ENCODE assay signal across 26 mouse cellular contexts in the genomic region with DNA sequence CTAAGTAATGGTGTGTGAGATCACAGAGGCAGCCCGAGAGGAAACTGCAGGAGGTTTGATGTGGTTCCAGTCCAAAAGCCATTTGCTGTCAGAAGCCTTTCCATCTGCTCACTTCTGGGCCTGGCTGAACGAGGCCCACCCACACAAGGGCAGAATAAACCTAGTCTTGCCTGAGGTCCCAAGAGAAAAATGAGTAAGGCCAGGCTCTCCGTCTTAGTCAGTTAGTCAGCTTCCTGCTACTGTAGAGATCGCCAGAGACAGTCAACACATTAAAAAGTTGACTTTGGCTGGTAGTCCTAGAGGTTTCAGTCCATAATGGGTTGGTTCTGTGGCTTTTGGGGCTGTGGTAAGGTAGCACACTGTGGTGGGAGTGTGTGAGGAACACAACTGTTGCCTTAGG. TPM values are rescaled to one million over a fixed set of nuclear protein-coding genes. Genes with fewer than 3 reads are reported as not detected.
A peak's percentile ranks its signal among the peaks of the same experiment; 100 is the strongest.
DNase-seq lines count a peak whose midpoint lies in the region; ATAC-seq and TF ChIP-seq lines count a peak whose summit lies in the region.
"Had no signal": no experiment of that assay in that cellular context is flagged by ENCODE, and none has a peak within 500 bp of the region (broad histone marks: within the 10 kb centered on the region; RNA-seq: fewer than 3 reads in every experiment).

No protein-coding gene starts in this region.

- TF ChIP-seq EP300 in CH12.LX (IDR thresholded peaks at IDR 0.05; ENCODE audit: low read length), result peak; percentile 91

- TF ChIP-seq CTCF in gastrocnemius, adult 2 months (IDR thresholded peaks at IDR 0.05), result no peak
- TF ChIP-seq CTCF in CH12.LX (conservative IDR thresholded peaks at IDR 0.05 in 1 of 2, IDR thresholded peaks at IDR 0.05 in 1 of 2; ENCODE audit: low read depth in 2 of 2, low read length in 2 of 2), result no peak

- no peaks in the 10 kb centered on the region for H3K27me3 ChIP-seq in CH12.LX (replicated peaks)
- H3K27me3 ChIP-seq in liver, embryonic 11.5 days (replicated peaks; ENCODE audit: control insufficient read depth, insufficient read depth, low read length), result no peaks in the 10 kb centered on the region
- H3K27me3 ChIP-seq: heart, embryonic 12.5 days; liver, embryonic 13.5 days; lung, embryonic 15.5 days; neural tube, embryonic 12.5 days had no signal

- no peak for TF ChIP-seq POLR2A in CH12.LX (IDR thresholded peaks at IDR 0.05; ENCODE audit: low read depth, low read length)

- no peak overlapping the region; the same call in 1 of the 2 replicates for H3K4me2 ChIP-seq in CH12.LX (ENCODE audit: insufficient read depth, low read depth, poor library complexity, severe bottlenecking)
- H3K4me2 ChIP-seq in liver, embryonic 11.5 days, result no peak overlapping the region
- H3K4me2 ChIP-seq: heart, embryonic 12.5 days; liver, embryonic 13.5 days; lung, embryonic 15.5 days; midbrain, embryonic 11.5 days; neural tube, embryonic 12.5 days had no signal

- H3K36me3 ChIP-seq in CH12.LX (replicated peaks in 1 of 2; ENCODE audit: control insufficient read depth in 1 of 2, insufficient read depth in 1 of 2, low read length in 1 of 2), result no peaks in the 10 kb centered on the region
- H3K36me3 ChIP-seq in liver, embryonic 11.5 days (ENCODE audit: control insufficient read depth, insufficient read depth, low read length), result no peaks in the 10 kb centered on the region
- H3K36me3 ChIP-seq: embryonic facial prominence, embryonic 10.5 days; heart, embryonic 12.5 days; liver, embryonic 13.5 days; lung, embryonic 15.5 days; neural tube, embryonic 12.5 days had no signal

- TF ChIP-seq RAD21 in CH12.LX (IDR thresholded peaks at IDR 0.05; ENCODE audit: low read depth, low read length), result no peak; the same call in 1 of the 2 replicates

- H3K4me1 ChIP-seq in CH12.LX (ENCODE audit: control insufficient read depth in 1 of 2, insufficient read depth in 2 of 2), result peaks cover 9 to 26% of the 10 kb centered on the region in 2 experiments
- H3K4me1 ChIP-seq in liver, embryonic 11.5 days (replicated peaks; ENCODE audit: control insufficient read depth, insufficient read depth, low read length), result no peaks in the 10 kb centered on the region
- H3K4me1 ChIP-seq: embryonic facial prominence, embryonic 10.5 days; liver, embryonic 13.5 days; neural tube, embryonic 12.5 days had no signal

- no peaks in the 10 kb centered on the region for H3K79me2 ChIP-seq in CH12.LX (replicated peaks; ENCODE audit: control insufficient read depth, extremely low read depth, insufficient read depth, poor library complexity, severe bottlenecking)

- 0 out of 2 replicates have a peak overlapping the region, but pooled peaks have one; percentile 20 for H3K27ac ChIP-seq in gastrocnemius, adult 2 months
- H3K27ac ChIP-seq in CH12.LX (ENCODE audit: insufficient read depth, low read depth), result no peak overlapping the region
- H3K27ac ChIP-seq in liver, embryonic 11.5 days (ENCODE audit: low read depth, low read length), result no peak overlapping the region
- H3K27ac ChIP-seq: embryonic facial prominence, embryonic 10.5 days; liver, embryonic 13.5 days; lung, embryonic 15.5 days; neural tube, embryonic 12.5 days had no signal

- intact Hi-C loops in gastrocnemius, adult 2 months (cut with DNase I), result no loop called here

- dilution Hi-C loops in CH12.LX (cut with MboI; ENCODE audit: extremely low pct_ligation_motif_present, extremely low pct_unique_long_range_greater_than_20kb, low sequenced_read_pairs), result no loop called here

- WGBS in liver, embryonic 11.5 days, result 69% methylated on average over 4 of the region's 4 CpGs

- in situ Hi-C loops in CH12.LX (cut with MboI; ENCODE audit: low pct_ligation_motif_present, low pct_unique_long_range_greater_than_20kb, low sequenced_read_pairs), result no loop called here

- no peak for DNase-seq in gastrocnemius, adult 2 months
- no peak for DNase-seq in gastrocnemius, postnatal 10 days
- DNase-seq in 3134 (ENCODE audit: extremely low read depth, insufficient read length, low spot score), result peak; percentile 20
- peak; percentile 84 for DNase-seq in CH12.LX (ENCODE audit: extremely low read depth)
- DNase-seq in urinary bladder, adult 2 months (ENCODE audit: low spot score), result no peak
- DNase-seq in layer of hippocampus, postnatal 36 days, result no peak
- no peak for DNase-seq in liver, embryonic 11.5 days (ENCODE audit: low spot score)
- DNase-seq: adrenal gland, postnatal 25 days; cerebellum, adult 11-12 months; gastrocnemius, postnatal 36 days; heart, postnatal 14 days; kidney, adult 11 months; kidney, postnatal 14 days; liver, embryonic 13.5 days; lung, postnatal 4 days; thymus, postnatal 14 days had no signal

- H3K9ac ChIP-seq in CH12.LX (ENCODE audit: insufficient read depth, low read depth), result no peak overlapping the region
- H3K9ac ChIP-seq in liver, embryonic 11.5 days (ENCODE audit: low read depth, low read length), result no peak overlapping the region
- H3K9ac ChIP-seq: heart, embryonic 12.5 days; liver, embryonic 13.5 days; lung, embryonic 15.5 days; neural tube, embryonic 12.5 days had no signal

- peak; percentile 70 for ATAC-seq in inflammation-experienced regulatory T-cells, adult 6 months
- ATAC-seq in liver, embryonic 11.5 days (replicated peaks; ENCODE audit: low FRiP score), result no peak
- ATAC-seq: forebrain, embryonic 14.5 days; hindbrain, embryonic 16.5 days had no signal

- H3K9me3 ChIP-seq in CH12.LX (replicated peaks; ENCODE audit: low read length), result no peaks in the 10 kb centered on the region
- H3K9me3 ChIP-seq in liver, embryonic 11.5 days (ENCODE audit: control insufficient read depth, low read length), result no peaks in the 10 kb centered on the region
- H3K9me3 ChIP-seq: embryonic facial prominence, embryonic 10.5 days; heart, embryonic 12.5 days; lung, embryonic 15.5 days; neural tube, embryonic 12.5 days had no signal

- no peak overlapping the region for H3K4me3 ChIP-seq in gastrocnemius, adult 2 months
- no peak overlapping the region for H3K4me3 ChIP-seq in CH12.LX (replicated peaks in 1 of 3; ENCODE audit: low read depth in 2 of 3, low read length in 2 of 3, poor library complexity in 1 of 3)
- no peak overlapping the region for H3K4me3 ChIP-seq in liver, embryonic 11.5 days (ENCODE audit: low read depth, low read length)
- H3K4me3 ChIP-seq: embryonic facial prominence, embryonic 10.5 days; heart, embryonic 12.5 days; liver, embryonic 13.5 days; lung, embryonic 15.5 days; neural tube, embryonic 12.5 days had no signal

RNA-seq across cellular contexts. Expression of gene Fgf2, which starts 22.3 kb away (rescaled TPM):
- total RNA-seq in gastrocnemius, adult 2 months (2021), result 10 to 100 TPM in 1 of 2 experiments, 1 to 10 TPM in 1; 5.4 to 12.1 TPM
- 10 to 100 TPM; 15.9 to 17.5 TPM for total RNA-seq in gastrocnemius, postnatal 10 days (2021)
- total RNA-seq in CH12.LX (2012; rRNA removed) (0.25 and 0.38 TPM in 2 replicates), CH12.LX (2014; rRNA removed) (not detected in 2 replicates)
- 0.60 and 0.70 TPM in 2 replicates for polyA plus RNA-seq in CH12.LX (2012; ENCODE audit: insufficient read length, low read depth)
- polyA plus RNA-seq in inflammation-experienced regulatory T-cells, adult 6 months (2017; shearing (Covaris generic)), result 1 to 10 TPM; 1.5 to 2.6 (median 1.9) TPM
- polyA plus RNA-seq in urinary bladder, adult 2 months (2012; rRNA removed), result 6.1 and 7.0 TPM in 2 replicates
- total RNA-seq in layer of hippocampus, postnatal 36 days (2021), result 1 to 10 TPM; 7.3 to 8.5 TPM
- polyA plus RNA-seq in liver, embryonic 11.5 days (2014; fragmentation: Nextera tagmentation; extraction: Ambion mirVana), result 0.26 and 0.44 TPM in 2 replicates

RNA-seq across cellular contexts. Expression of gene Spata5, which starts 49.3 kb away (rescaled TPM):
- 10 to 100 TPM; 10.3 to 10.8 TPM for total RNA-seq in gastrocnemius, adult 2 months (2021)
- 10 to 100 TPM; 14.5 to 14.8 TPM for total RNA-seq in gastrocnemius, postnatal 10 days (2021)
- total RNA-seq in CH12.LX (2012; rRNA removed) (35.0 and 52.0 TPM in 2 replicates), CH12.LX (2014; rRNA removed) (49.7 and 66.1 TPM in 2 replicates)
- 43.8 and 52.9 TPM in 2 replicates for polyA plus RNA-seq in CH12.LX (2012; ENCODE audit: insufficient read length, low read depth)
- polyA plus RNA-seq in inflammation-experienced regulatory T-cells, adult 6 months (2017; shearing (Covaris generic)), result 10 to 100 TPM; 21.3 to 27.3 (median 26.5) TPM
- polyA plus RNA-seq in urinary bladder, adult 2 months (2012; rRNA removed), result 6.2 and 8.1 TPM in 2 replicates
- total RNA-seq in layer of hippocampus, postnatal 36 days (2021), result 10 to 100 TPM; 19.6 to 26.2 TPM
- 41.2 and 52.8 TPM in 2 replicates for polyA plus RNA-seq in liver, embryonic 11.5 days (2014; fragmentation: Nextera tagmentation; extraction: Ambion mirVana)

RNA-seq across cellular contexts. Expression of gene Nudt6, which starts 49.6 kb away (rescaled TPM):
- total RNA-seq in gastrocnemius, adult 2 months (2021), result 10 to 100 TPM; 28.1 to 28.2 TPM
- total RNA-seq in gastrocnemius, postnatal 10 days (2021), result 10 to 100 TPM; 24.8 to 25.5 TPM
- total RNA-seq in CH12.LX (2012; rRNA removed), result 7.7 and 9.4 TPM in 2 replicates
- total RNA-seq in CH12.LX (2014; rRNA removed), result 4.8 and 6.0 TPM in 2 replicates
- 9.0 and 9.6 TPM in 2 replicates for polyA plus RNA-seq in CH12.LX (2012; ENCODE audit: insufficient read length, low read depth)
- 10 to 100 TPM in 2 of 3 experiments, 1 to 10 TPM in 1; 9.8 to 19.2 (median 14.1) TPM for polyA plus RNA-seq in inflammation-experienced regulatory T-cells, adult 6 months (2017; shearing (Covaris generic))
- polyA plus RNA-seq in urinary bladder, adult 2 months (2012; rRNA removed), result 12.8 and 13.4 TPM in 2 replicates
- total RNA-seq in layer of hippocampus, postnatal 36 days (2021), result 1 to 10 TPM; 4.5 to 5.4 TPM
- 8.5 and 11.5 TPM in 2 replicates for polyA plus RNA-seq in liver, embryonic 11.5 days (2014; fragmentation: Nextera tagmentation; extraction: Ambion mirVana)

RNA-seq across cellular contexts. Expression of gene Cetn4, which starts 57.9 kb away (rescaled TPM):
- under 1 TPM in 1 of 2 experiments, not detected in 1; 0.36 TPM for total RNA-seq in gastrocnemius, adult 2 months (2021)
- total RNA-seq in gastrocnemius, postnatal 10 days (2021), result 1 to 10 TPM in 1 of 2 experiments, under 1 TPM in 1; 0.63 to 1.5 TPM
- 0.46 and 0.89 TPM in 2 replicates for total RNA-seq in CH12.LX (2012; rRNA removed)
- total RNA-seq in CH12.LX (2014; rRNA removed), result 2.2 and 2.9 TPM in 2 replicates
- 1.4 and 2.6 TPM in 2 replicates for polyA plus RNA-seq in CH12.LX (2012; ENCODE audit: insufficient read length, low read depth)
- 1 to 10 TPM in 2 of 3 experiments, not detected in 1; 1.1 to 1.5 TPM for polyA plus RNA-seq in inflammation-experienced regulatory T-cells, adult 6 months (2017; shearing (Covaris generic))
- 3.2 and 4.4 TPM in 2 replicates for polyA plus RNA-seq in urinary bladder, adult 2 months (2012; rRNA removed)
- total RNA-seq in layer of hippocampus, postnatal 36 days (2021), result 10 to 100 TPM in 1 of 2 experiments, 1 to 10 TPM in 1; 8.9 to 10.5 TPM
- 2.2 and 2.4 TPM in 2 replicates for polyA plus RNA-seq in liver, embryonic 11.5 days (2014; fragmentation: Nextera tagmentation; extraction: Ambion mirVana)
- total RNA-seq: monocyte, adult 5-6 weeks had no signal
- polyA plus RNA-seq: small intestine, adult 2 months had no signal

RNA-seq across cellular contexts. Expression of gene Bbs12, which starts 58.1 kb away (rescaled TPM):
- under 1 TPM; 0.18 to 0.47 TPM for total RNA-seq in gastrocnemius, adult 2 months (2021)
- total RNA-seq in gastrocnemius, postnatal 10 days (2021), result 1 to 10 TPM; 1.1 to 1.6 TPM
- total RNA-seq in CH12.LX (2012; rRNA removed) (3.2 and 4.1 TPM in 2 replicates), CH12.LX (2014; rRNA removed) (8.3 and 8.8 TPM in 2 replicates)
- 3.3 and 4.0 TPM in 2 replicates for polyA plus RNA-seq in CH12.LX (2012; ENCODE audit: insufficient read length, low read depth)
- 1 to 10 TPM; 4.4 to 7.7 (median 7.7) TPM for polyA plus RNA-seq in inflammation-experienced regulatory T-cells, adult 6 months (2017; shearing (Covaris generic))
- polyA plus RNA-seq in urinary bladder, adult 2 months (2012; rRNA removed), result 2.2 and 2.6 TPM in 2 replicates
- 1 to 10 TPM; 5.8 to 7.5 TPM for total RNA-seq in layer of hippocampus, postnatal 36 days (2021)
- polyA plus RNA-seq in liver, embryonic 11.5 days (2014; fragmentation: Nextera tagmentation; extraction: Ambion mirVana), result 9.2 and 10.7 TPM in 2 replicates

Comparison
In these comparisons a context has a peak if more than half of its experiments do, and no peak if none do; other contexts are left out.
1. DNase-seq: peak in 3134 (single experiment) and CH12.LX (single experiment); none in gastrocnemius, adult 2 months (single experiment), gastrocnemius, postnatal 10 days (single experiment), urinary bladder, adult 2 months (single experiment), layer of hippocampus, postnatal 36 days (0 of 2) and liver, embryonic 11.5 days (single experiment).
2. RNA of gene Fgf2, which starts 22.3 kb away (total RNA-seq): 15.9 to 17.5 TPM in gastrocnemius, postnatal 10 days, 5.4 to 12.1 TPM in gastrocnemius, adult 2 months and 7.3 to 8.5 TPM in layer of hippocampus, postnatal 36 days; 0.25 to 0.38 TPM in CH12.LX; every median in the first group is over 4 times any median in the second.